Mouse (Mus musculus) CD4-positive, CD25-positive, alpha-beta regulatory T cell, adult 2 months (primary cell): ENCODE results near the gene Slc4a1ap.

Experiments used
- DNase-seq: peaks from one replicate; pipeline ENCODE4 v3.0.0-alpha.2; 2012; ENCODE audit warnings: low read depth, low spot score

Gene Slc4a1ap

DNA sequence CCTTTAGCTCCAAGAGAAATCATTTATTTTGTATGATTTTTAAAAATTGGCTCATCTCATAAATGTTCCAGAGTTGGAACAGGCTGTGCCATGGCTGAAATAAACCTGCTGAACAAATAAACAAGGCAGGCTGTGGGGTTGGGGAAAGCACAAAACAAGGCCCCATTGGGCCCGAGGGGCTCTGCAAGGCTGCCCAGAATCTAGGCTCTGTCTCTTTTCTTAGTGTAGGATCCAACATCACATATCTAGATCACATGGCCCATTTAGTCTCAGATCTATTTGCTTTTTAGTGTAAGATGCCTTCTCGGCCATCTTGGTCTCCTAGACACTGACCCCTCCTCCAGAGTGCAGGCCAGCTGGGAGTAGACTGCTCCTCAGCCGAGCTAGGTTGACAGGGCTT is 39.7 kb downstream of the Slc4a1ap start:
- DNase-seq, result no peak

DNA sequence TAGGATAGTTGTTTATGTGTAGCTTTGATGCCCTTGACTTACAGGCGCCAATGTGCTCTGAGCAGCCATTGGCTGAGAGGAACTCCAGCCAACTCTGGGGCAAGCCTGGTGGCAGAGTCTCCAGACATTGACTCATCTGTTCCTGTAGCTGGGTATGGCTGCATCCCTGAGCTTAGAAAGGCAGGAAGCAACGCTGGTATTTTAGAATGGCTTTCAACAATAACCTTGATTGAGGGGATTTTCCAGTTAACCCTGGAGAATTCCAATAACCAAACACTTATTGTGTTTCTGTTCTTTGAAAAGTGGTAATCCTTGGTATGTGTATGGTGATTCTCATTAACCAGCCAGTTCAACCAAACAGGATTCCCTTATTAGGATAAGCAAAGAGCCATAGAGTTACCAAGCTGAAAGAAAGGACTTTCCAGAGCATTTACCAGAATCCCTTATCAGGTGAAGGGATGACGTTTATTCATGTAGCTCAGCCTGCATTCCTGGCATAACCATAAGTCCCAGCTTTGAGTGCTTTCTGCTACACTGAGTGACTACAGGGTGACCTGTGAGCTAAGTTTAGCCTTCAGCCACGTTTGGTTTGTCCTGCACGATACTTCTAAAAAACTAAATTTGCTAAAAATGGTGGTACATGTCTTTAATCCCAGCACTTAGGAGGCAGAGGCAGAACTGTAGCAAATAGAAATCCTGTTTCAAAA is 41.3 kb downstream of the Slc4a1ap start:
- no peak for DNase-seq

DNA sequence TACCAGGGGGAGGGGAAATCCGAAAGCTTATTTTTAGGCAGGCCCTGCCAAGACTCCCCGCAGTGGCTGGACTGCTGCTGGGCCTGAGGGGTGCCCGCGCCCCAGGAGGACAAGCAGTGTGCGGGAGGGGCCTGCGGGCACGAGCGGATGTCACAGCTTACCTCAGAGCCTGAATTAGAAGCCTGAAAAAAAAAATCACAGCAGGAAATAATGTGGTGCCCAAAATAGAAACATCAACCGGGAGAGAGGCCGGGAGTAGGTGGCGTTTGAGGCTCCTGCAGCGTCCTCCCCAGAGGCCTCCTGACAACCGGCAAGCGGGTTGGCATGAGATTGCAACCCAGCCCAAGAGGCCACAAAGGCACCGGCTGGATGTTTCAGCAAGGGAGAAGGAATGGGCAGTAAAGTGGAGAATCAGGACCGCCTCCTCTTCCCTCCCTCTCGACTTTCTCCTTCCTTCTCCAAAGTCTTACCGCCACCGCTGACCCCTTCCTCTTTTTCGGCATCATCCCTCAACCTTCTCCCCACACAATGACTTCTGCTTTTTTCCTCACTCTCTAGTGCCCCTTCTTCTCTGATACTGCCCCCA is 44.3 kb downstream of the Slc4a1ap start:
- DNase-seq, result peak; percentile 35

DNA sequence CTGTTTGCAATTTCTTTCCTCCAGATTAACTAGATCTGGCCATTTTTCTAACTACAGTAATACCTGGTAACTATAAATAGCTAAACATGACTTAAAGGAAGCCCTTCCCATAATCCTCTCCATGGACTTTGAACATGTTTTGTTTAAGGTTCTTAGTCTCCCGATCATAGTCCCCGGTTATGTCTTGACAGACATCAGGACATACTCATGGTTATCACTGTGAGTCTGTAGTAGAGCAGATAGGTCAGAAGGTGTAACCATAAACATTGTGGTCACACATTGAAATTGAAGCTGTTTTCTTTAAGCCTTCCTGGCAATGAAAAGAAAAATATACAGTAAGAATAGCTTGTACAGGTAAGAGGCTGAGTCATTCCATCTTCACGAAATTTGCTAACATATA is 46.9 kb downstream of the Slc4a1ap start:
- DNase-seq, result no peak

DNA sequence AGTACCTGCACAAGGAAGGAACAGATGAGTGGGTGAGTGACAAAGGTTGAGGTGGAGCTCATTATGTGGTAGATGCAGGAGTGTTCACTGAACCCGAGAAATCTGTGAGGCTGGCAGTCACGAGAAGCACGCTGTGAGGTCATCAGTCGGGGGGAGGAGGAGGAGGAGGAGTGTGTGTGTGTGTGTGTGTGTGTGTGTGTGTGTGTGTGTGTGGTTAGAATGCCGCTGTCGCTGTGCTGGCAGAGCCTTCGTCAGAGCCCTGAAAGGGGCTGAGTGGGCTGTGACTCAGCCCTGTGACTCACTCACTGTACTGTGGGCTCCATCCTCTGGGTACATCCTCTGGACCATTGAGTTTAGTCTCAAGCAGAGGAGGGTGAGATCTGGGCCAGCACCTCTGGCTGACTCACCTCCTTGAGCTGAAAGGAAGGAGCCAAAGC is 49.8 kb downstream of the Slc4a1ap start:
- peak; percentile 81 for DNase-seq

DNA sequence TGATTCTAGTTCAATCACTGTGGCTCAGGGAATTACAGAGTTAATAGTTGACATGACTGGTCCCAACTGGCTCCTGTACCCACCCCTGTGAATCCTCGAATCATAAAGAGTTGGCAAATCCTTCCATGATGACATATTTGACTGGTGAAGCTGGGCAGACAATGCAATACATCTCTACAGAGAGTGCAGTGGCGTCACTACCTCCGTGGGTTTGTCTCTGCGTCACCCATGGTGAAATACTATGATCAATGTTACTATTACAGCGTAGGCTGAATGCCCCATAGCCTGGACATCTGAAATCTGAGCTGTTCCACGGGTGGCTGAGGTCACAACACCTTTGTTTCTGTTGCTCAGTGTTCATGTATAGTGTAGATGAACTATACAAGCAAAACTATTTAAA is 54.5 kb downstream of the Slc4a1ap start:
- no peak for DNase-seq

DNA sequence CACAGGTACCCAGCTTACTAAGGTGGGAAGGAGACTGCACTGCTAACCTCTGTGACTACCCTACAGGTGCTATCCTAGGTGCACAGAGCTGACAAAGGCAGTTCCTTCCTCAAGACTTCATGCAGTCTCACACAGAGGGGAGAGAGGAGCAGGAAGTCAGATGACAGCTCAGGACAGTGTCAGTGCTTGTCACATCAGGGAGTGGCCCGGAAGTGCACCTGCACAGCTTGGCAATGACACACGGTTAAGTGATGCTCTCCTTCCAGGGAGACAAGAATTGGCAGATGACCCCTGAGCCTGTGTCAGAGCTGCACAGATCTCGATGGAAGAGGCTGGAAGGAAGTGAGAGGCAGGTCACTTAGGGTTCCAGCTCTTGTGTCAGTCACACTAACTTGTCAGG is 55.1 kb downstream of the Slc4a1ap start:
- DNase-seq, result peak; percentile 49

DNA sequence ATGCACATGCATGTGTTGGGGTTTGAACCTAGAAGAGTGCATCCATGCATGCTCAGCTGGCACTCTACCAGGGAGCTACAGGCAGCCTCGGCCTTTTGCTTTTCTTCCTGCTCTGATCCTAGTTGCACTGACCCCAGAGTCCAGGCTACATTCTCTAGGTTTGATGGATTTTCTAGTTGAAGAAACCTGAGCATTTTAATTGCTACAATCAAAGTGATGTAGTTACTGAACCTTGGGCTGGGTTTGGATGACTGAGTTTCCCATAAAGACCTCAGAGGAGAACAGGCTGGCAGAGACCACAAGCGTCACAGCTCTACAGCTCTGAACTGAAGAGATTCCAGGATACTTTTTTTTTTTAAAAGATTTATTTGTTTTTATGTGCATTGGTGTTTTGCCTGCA is 56.5 kb downstream of the Slc4a1ap start:
- no peak for DNase-seq

DNA sequence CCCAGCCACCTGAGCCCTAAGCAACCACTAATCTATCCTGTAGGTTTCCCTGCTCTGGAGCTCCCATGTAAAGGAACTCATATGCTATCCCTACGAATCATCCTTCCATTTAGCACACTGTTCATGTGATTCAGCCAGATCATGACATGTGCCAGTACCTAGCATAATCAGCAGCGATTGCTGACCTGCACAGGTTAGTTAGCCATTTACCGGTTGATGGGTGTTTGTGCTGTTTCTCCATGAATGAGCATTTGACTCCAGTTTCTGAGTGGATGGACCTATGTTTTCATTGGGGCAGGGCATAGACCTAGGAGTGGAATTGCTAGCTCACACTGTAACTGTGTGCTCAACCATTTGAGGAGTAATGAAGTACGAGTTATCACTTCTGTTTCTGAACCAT is 58.7 kb downstream of the Slc4a1ap start:
- DNase-seq, result no peak

DNA sequence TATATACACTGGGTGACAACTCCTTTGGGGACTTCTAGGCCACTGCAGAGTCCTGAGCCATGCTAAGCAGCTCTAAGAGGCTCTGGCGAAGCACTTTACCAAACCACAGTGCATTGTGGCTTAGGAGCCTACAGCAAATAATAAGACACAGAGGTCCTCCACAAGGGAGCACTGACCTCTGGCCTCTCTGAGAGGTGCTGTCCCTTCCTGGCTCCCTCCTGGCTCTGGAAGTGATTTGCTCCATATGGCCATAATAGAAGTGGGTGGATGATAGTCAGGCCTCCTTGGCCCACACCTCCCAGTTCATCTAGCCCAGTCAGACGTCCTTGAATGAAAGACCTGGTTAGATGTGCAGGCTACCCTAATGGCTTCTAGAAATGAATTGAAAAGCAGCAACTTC is 61.2 kb downstream of the Slc4a1ap start:
- no peak for DNase-seq

DNA sequence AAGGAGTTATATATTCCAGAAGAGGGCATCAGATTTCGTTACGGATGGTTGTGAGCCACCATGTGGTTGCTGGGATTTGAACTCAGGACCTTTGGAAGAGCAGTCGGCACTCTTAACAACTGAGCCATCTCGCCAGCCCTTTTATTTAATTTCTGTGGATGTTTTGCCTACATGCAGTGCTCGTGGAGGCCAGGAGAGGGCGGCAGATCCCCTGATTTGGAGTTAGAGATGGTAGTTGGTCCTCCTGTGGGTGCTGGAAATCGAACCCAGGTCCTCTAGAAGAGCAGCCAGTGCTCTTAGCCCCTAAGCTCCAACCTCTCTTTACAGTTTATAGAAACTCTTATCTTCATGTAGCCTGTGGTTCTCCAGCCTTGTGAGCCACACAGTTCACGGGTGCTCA is 61.9 kb downstream of the Slc4a1ap start:
- DNase-seq, result peak; percentile 23

DNA sequence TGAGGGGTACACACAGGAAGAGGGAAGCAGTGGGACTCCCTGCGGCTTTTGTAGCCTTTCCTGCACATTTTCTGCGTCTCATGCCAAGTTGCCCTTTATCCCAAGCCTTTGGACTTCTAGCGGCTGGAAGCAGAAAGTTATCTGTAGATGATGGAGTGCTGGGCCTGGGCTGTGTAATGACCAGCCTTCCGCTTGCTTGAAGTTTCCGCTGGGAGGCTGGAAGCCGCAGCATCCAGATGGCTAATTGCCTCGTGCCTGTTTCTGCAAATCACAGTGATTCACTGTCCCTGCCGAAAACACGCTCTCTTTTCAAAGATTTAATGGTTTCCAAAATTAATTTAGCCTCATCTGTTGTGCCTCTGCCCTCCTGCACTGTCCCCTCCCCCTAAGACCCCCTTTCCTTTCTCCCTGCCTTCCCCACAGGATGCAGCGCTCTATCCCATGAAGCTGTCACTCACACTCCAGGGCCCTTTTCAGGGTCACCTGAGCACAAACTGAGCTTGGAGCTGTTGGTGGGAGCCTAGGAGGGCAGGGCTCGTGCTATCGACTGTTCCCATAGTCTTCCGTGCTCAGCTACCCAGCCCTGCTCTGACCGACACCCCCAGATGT is 63.0 kb downstream of the Slc4a1ap start:
- no peak for DNase-seq

DNA sequence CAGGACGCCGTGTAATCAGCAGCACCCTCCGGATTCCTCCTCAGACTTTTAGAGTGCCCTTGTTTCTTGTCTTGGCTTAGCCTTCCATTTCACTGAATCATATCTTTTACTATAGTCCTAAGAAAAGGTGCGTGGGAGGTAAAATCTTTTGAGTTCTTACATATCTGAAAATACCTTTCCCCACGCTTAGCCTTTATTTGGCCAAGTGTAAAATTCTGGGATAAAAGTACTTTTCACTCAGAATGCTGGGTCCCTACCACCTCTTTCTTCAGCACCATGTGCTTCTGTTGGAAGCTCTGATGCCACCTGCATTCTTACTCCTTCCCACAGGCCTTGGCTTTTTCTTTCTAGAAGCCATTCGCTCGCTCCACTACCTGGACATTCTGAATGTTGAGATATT is 64.3 kb downstream of the Slc4a1ap start:
- no peak for DNase-seq

DNA sequence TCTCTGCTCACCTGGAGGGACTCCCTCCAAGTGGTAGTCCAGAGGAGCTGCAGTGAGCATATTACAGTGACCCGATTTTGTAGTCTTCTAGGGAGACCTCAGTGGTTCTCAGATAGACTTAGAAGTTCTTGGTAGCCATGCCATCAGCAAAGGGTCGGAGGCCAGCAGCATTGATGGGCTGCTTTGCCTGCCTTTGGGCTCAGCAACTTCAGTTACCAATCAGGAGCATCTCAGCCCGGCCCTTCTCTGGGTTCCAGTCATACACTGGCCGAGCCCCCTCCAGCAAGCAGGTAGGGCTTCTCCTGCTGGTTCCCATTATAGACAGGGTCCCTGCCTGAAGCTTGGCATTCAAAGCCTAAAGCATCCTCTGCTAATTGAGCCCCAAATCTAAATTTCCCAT is 69.1 kb downstream of the Slc4a1ap start:
- DNase-seq, result no peak

DNA sequence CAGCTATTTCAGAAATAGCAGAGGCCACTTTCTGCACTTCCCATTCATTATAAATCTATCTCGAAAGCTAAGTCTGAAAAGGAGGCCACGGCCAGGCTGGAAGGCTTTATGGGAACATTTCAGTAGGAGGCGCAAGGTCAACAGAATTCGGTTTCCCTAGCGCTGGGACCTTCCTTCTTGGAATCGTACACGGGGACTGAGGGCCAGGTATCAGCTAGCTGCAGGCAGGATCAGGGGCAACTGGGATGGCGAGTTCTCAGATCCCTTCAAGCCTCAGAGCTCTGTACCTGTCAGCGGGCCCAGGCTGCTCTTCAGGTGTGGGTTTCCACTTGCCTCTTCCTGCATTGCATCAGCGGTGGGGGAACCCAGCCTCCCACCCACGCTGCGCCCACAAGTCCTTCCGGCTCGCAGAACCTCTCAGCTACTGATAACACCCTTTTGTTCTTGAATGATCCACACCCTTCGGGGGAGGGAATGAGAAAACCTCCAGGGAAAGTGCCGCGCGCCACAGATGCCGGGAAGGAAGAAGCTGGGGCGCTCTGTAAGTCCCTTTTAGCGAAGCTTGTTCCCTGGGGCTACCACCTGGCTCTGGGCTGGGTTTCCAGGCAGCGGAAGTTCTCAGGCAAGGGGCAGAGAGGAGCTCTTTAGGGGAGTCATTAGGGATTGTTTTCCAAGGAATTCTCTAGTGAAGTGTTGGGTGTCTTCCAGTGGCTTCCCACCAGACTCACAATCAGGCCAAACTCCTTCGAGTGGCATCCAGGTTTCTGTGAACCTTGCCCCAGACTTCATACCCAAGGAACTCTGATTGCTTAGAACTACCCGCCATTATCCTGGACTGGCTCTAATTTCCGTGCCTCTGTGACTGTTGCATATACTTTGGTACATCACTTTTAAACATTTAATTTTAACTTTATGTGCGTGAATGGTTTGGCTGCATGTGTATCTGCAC is 70.0 kb downstream of the Slc4a1ap start, which contains the start of gene Mrpl33:
TSS of gene Mrpl33 (plus strand) at position 455 of the 949 bp plus-strand sequence.
- peak; percentile 89 for DNase-seq

DNA sequence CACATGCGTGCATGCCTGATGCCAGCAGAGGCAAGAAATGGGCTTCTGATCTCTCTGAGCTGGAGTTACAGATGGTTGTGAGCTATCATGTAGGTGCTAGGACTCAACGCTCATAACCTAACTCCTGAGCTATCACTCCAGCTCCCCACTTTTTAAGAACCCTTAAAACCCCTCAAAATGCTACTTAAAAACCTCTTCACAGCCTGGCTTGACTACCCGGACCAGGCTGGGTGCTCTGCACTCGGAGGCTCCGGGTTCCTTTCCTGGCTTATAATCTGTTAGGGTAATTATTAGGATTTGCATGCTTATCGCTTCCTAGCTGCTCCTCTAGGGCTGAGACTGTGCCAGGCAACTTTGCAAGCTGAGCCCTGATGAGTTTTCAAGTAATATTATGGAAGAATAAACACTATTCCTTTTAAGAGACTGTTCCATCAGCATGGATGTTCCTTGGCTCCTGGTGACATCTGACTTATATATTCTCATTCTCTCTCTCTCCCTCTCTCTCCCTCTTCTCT is 70.7 kb downstream of the Slc4a1ap start:
- DNase-seq, result no peak

DNA sequence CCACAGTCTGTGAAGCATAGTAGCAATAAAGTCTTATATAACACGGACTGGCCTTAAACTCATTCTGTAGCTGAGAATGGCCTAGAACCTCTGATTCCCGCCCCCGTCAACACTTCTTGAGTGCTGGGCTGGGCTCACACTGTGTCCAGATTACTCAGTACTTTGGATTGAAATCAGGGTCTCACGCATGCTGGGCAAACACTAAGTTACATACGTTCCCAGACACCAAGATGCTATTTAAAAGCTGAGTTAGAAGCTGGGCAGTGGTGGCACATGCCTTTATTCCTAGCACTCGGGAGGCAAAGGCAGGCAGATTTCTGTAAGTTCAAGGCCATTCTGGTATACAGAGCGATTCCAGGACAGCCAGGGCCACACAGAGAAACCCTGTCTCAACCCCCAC is 71.3 kb downstream of the Slc4a1ap start:
- DNase-seq, result no peak

DNA sequence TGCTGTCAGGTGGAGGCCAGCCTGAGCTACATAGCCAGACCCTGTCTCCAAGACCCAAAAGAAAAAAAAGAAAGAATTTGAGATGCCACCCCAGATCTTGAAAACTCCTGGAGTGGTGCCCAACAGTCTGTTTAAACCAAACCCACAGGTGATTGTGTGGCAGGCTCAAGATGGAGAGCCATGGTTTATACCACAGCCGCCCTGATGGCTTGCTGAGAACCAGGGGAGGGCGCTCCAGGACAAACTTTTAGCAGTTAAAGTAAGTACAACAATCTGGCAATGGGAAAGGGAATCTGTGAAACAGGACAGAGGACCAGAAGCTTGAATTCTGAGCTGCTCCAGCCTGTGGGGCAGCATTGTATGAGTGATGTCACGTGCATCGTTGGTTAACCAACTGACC is 71.8 kb downstream of the Slc4a1ap start:
- DNase-seq, result peak; percentile 70

DNA sequence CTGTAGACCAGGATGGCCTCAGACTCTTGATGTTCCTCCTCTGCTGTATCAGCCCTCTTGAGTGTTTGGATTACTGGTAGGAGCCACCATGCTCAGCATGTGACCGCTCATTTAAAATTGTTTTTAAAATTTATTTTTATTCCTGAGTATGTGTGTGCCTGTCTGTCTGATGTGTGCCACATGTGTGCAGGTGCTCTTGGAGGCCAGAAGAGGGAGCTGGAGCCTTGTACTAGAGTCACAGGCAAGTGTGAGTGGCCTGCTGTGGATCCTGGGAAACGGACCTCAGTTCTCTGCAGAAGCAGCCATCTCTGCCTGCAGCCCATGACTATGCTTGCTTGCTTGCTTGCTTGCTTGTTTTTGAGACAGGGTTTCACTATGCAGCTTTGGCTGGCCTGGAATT is 72.4 kb downstream of the Slc4a1ap start:
- DNase-seq, result peak; percentile 46

DNA sequence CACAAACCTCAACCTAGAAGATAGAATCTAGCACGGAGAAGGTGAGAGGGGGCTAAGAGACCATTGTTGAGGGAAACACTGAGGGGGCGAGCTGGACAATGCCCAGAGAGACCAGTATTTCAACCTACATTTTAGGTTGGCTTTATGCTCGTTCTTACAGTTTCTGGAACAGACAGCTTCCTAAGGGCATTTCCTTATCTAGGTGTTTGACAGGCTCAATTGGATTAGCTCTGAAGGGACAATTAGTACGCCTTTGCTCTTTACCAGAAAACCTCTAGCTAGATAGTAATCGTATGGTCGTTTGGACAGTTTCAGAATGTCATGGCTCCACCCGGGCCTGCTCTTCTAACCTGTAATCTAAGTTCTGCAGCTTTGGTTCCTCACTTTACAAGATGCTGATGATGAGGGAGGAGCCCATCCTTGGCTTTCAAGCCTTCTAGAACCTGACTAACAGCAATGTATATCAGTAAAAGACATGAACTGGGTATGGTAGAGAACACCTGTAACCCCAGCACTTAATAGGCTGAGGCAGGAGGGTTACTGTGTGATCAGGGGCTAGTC is 74.4 kb downstream of the Slc4a1ap start:
- DNase-seq, result no peak

DNA sequence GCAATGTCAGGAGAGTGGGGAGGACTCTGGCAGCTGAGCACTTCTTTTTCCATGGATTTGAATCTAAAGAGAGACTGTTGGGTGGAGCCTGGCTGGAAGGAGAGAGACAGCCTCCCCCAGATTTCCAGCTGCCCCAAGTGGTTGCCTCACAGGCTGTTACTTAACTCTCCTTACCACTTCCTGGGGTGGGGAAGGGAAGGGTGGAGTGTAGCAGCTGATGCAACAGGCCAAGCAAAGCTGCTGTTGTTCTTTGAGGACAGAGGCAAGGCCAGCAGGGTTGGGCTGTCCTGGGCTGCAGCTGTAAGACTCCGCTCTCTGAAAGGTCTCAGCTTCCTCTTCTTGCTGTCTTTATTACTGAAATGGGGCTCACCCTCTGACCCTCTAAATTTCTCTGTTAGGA is 75.6 kb downstream of the Slc4a1ap start:
- DNase-seq, result peak; percentile 72
